Mouse (Mus musculus) kidney, embryonic 15.5 days (tissue): Measurements from ENCODE around the gene Gm9008. TPM values are rescaled to one million over a fixed set of nuclear protein-coding genes. Genes with fewer than 3 reads are reported as not detected.
"Not testable (repeated sequence)": the region's sequence is repeated elsewhere in the genome, so short reads cannot be mapped to it uniquely, and the experiment has no call there.

Experiments used
- ATAC-seq: fragments of 200-750 bp; cut with Nextera tagmentation; replicated peaks from 2 replicates; pipeline ENCODE4 v1.8.0; 2017; ENCODE audit warnings: moderate TSS enrichment; ENCODE audit not compliant: low FRiP score
- H3K27ac ChIP-seq: fragments of 300-500 bp; sonication (generic); 2 replicates; pipeline ENCODE4 v1.5.1; 2015; ENCODE audit warnings: mild to moderate bottlenecking, inconsistent platforms
- H3K27me3 ChIP-seq: fragments of 300-500 bp; sonication (generic); 2 replicates; pipeline ENCODE4 v1.6.1; 2015; ENCODE audit warnings: inconsistent platforms
- H3K36me3 ChIP-seq: fragments of 300-500 bp; sonication (generic); 2 replicates; pipeline ENCODE4 v1.6.1; 2015; ENCODE audit warnings: inconsistent platforms
- H3K4me1 ChIP-seq: fragments of 300-500 bp; sonication (generic); 2 replicates; pipeline ENCODE4 v1.6.1; 2015; ENCODE audit warnings: inconsistent platforms
- H3K4me2 ChIP-seq: fragments of 300-500 bp; sonication (generic); 2 replicates; pipeline ENCODE4 v1.6.1; 2015; ENCODE audit warnings: moderate library complexity, mild to moderate bottlenecking, inconsistent platforms
- H3K4me3 ChIP-seq: fragments of 300-500 bp; sonication (generic); replicated peaks from 2 replicates; pipeline ENCODE4 v1.5.1; 2015; ENCODE audit warnings: mild to moderate bottlenecking, inconsistent platforms
- H3K9ac ChIP-seq: fragments of 300-500 bp; sonication (generic); 2 replicates; pipeline ENCODE4 v1.6.1; 2015; ENCODE audit warnings: mild to moderate bottlenecking, inconsistent platforms
- H3K9me3 ChIP-seq: fragments of 300-500 bp; sonication (generic); replicated peaks from 2 replicates; pipeline ENCODE4 v1.6.1; 2016; ENCODE audit warnings: inconsistent platforms
- WGBS: fragments of 180-500 bp; shearing (Covaris S2); methylation state at CpG from one replicate; pipeline ENCODE4 v1.1.7; 2015; ENCODE audit warnings: mixed read lengths; 5-methylcytosine and 5-hydroxymethylcytosine counted together
- polyA plus RNA-seq: library from polyadenylated mRNA; unstranded; fragments of >200 nt; fragmentation: Nextera tagmentation; extraction: Ambion mirVana; gene quantifications from 2 replicates; pipeline ENCODE4 v1.2.1, GENCODE M21; 2015

Gene Gm9008
- polyA plus RNA-seq, result 0.22 and 0.23 TPM in 2 replicates

DNA sequence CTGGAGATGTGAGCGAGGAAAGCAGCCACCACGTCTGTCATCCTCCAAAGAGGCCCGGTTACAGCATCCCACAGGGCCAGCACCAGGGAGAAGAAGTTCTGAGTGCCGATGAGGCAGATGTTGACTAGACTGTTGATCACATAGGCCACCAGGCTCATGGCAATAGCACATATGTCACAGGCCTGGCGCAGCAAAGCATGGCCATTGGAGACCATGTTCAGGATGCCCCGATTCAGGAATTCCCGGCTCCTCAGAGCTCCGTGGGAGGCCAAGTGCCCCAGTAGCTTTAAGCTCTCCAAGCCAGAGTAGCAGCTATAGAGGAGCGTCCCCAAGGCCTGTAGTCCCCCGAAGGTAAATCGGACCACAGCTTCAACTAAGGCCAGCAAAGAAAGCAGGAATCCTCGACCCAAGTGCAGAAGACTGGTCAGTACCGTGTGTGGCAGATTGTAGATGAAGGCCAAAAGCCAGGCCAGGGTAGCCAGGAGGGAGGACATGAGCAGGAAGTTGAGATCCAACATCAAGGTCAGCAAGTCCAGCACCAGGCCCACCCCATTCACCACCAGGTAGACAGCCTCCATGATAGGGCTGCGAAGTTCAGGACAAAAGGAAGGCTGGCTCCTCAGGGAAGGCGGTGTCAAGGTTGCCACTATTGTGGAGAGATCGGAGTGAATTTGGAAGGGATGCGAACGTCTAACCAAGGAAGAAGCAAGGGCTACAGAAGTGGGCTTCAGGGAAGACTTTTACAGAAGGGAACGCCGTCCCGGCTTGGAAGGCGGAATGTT lies at the start of gene Gm9008:
Gene Gm9008 (minus strand): TSS at position 731 of the 782 bp plus-strand sequence.
- ATAC-seq, H3K4me3 ChIP-seq, H3K36me3 ChIP-seq, H3K27ac ChIP-seq, H3K4me1 ChIP-seq, H3K9me3 ChIP-seq, H3K9ac ChIP-seq, H3K27me3 ChIP-seq, H3K4me2 ChIP-seq: not testable (repeated sequence)
- WGBS, result 93% methylated on average over 18 of the region's 22 CpGs

DNA sequence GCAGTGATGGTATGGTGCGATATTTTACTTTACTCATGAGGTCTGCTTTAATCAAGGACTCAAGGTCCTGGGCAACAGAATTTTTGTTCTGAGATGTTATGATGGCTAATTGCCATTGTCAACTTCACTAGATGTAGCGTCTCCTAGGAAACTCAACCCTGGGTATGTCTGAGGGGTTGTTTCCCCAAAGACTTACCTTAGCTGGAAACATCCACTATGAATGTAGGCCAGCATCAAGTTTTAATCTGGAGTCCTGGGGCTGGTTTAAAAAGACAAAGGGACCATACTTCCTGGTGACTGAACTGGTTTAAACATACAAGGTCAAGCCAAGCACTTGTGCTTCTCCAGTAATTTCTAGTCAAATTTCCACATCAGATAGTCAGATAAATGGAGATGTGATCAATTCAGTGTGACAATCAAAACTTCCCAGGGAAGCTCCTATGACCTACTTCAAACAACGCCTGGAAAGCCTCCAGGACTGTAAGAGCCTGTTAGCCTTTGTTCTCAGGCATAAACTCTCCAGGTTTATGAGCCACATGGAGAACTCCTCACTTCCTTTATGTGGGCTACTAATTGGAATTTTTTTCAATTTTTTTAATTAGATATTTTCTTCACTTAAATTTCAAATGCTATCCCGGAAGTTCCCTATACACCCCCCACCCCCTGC lies 24.5 kb upstream of the Gm9008 start:
- Histone ChIP-seq H3K4me1 (no peaks in the 10 kb centered on the region), H3K27ac (no peak overlapping the region), H3K36me3 (no peaks in the 10 kb centered on the region), H3K9ac (no peak overlapping the region), H3K4me3 (no peak overlapping the region), H3K9me3 (no peaks in the 10 kb centered on the region), H3K4me2 (no peak overlapping the region), H3K27me3 (no peaks in the 10 kb centered on the region)
- ATAC-seq, result no peak
- 79% methylated on average over 4 of the region's 4 CpGs for whole genome bisulfite sequencing

DNA sequence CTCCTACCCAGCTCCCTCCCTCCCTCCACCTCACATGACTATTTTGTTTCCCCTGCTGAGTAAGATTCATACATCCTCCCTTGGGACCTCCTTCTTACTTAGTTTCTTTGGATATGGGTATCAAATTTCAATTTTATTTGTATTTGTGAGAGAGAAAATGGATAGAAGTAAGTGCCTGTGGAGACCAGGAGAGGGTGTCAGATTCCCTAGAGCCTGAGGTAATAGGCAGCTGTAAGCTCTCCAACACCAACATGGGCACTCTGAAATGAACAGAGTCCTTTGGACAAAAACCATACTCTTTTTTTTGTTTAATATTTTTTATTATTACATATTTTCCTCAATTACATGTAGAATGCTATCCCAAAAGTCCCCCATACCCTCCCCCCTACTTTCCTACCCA lies 12.6 kb upstream of the Gm9008 start:
- H3K4me1 ChIP-seq, result no peaks in the 10 kb centered on the region
- H3K4me2 ChIP-seq, result no peak overlapping the region
- H3K36me3 ChIP-seq, result no peaks in the 10 kb centered on the region
- no peaks in the 10 kb centered on the region for H3K9me3 ChIP-seq
- H3K27ac ChIP-seq, result no peak overlapping the region
- ATAC-seq, result no peak
- no peak overlapping the region for H3K4me3 ChIP-seq
- H3K27me3 ChIP-seq, result no peaks in the 10 kb centered on the region
- H3K9ac ChIP-seq, result no peak overlapping the region

DNA sequence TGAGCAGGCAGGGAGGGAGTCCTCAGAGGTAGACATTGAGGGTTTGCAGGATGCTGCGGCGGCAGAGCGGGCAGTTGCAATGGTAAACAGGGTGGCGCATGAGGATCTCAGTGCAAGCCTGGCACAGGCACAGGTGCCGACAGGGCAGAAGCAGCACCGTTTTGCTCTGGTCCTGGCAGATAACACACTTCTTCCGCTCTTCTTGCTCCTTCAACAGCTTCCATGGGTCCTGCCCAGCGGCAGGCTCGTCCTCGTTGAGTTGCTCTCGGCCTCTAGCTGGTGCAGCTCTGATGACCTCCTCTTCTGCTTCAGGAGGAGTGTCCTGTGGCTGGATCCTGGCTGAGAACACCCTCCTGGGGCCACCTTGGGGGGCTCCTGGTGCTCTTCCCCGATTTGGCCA lies 1.2 kb downstream of the Gm9008 start:
- WGBS, result 96% methylated on average over 10 of the region's 12 CpGs

DNA sequence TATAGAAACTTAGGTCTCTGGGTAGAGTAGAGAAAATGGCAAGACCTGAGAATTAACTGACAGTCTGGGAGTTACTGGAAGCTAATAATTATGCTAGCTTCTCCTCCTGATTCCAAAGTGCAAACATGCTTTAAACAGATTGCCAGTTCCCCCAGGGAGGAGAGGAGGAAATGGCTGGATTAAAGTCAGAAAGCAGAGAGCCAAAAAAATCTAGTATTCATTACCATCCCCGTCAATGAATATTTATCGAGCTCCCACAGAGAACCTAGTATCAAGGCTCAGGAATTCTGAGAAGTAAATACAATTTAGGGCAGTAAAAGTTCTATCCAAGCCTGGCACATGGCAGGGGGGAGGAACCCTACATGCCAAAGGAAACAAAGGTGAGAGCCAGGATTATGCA lies 29.4 kb downstream of the Gm9008 start:
- H3K27me3 ChIP-seq, result no peaks in the 10 kb centered on the region
- no peak for ATAC-seq
- no peak overlapping the region for H3K4me3 ChIP-seq
- WGBS, result 29% methylated on average over 2 of the region's 2 CpGs
- no peaks in the 10 kb centered on the region for H3K36me3 ChIP-seq
- H3K9ac ChIP-seq, result no peak overlapping the region
- no peak overlapping the region for H3K4me2 ChIP-seq
- no peaks in the 10 kb centered on the region for H3K4me1 ChIP-seq
- no peak overlapping the region for H3K27ac ChIP-seq
- no peaks in the 10 kb centered on the region for H3K9me3 ChIP-seq

More for the DNA sequence above, 1.2 kb downstream of the Gm9008 start:
- ATAC-seq, H3K4me1 ChIP-seq, H3K27ac ChIP-seq, H3K9me3 ChIP-seq, H3K9ac ChIP-seq, H3K27me3 ChIP-seq, H3K4me2 ChIP-seq, H3K36me3 ChIP-seq, H3K4me3 ChIP-seq: not testable (repeated sequence)
